Mouse (Mus musculus) hindbrain, embryonic 11.5 days (tissue): ENCODE measurements around the gene Fhit. TPM values are rescaled to one million over a fixed set of nuclear protein-coding genes. Genes with fewer than 3 reads are reported as not detected.

Source experiments
- ATAC-seq: fragments of 200-750 bp; cut with Nextera tagmentation; 2 replicates; pipeline ENCODE4 v1.8.0; 2017; ENCODE audit warnings: mild to moderate bottlenecking, moderate TSS enrichment, moderate library complexity; ENCODE audit not compliant: low FRiP score
- DNase-seq: peaks from one replicate; pipeline ENCODE4 v3.0.0-alpha.2; 2015; ENCODE audit warnings: low spot score
- H3K27ac ChIP-seq: fragments of 300-500 bp; sonication (generic); 2 replicates; pipeline ENCODE4 v1.5.1; 2014; ENCODE audit warnings: mild to moderate bottlenecking, low read depth, low read length
- H3K27me3 ChIP-seq: fragments of 300-500 bp; sonication (generic); 2 replicates; pipeline ENCODE4 v1.6.1; 2014; ENCODE audit warnings: mild to moderate bottlenecking, low read length, moderate library complexity, mixed read lengths; ENCODE audit not compliant: control insufficient read depth, insufficient read depth
- H3K36me3 ChIP-seq: fragments of 300-500 bp; sonication (generic); 2 replicates; pipeline ENCODE4 v1.6.1; 2014; ENCODE audit warnings: mild to moderate bottlenecking, low read length, moderate library complexity, mixed read lengths; ENCODE audit not compliant: control insufficient read depth, insufficient read depth
- H3K4me1 ChIP-seq: fragments of 300-500 bp; sonication (generic); replicated peaks from 2 replicates; pipeline ENCODE4 v1.6.1; 2014; ENCODE audit warnings: low read length, mixed read lengths; ENCODE audit not compliant: control insufficient read depth, insufficient read depth
- H3K4me2 ChIP-seq: fragments of 300-500 bp; sonication (generic); replicated peaks from 2 replicates; pipeline ENCODE4 v1.6.1; 2014; ENCODE audit warnings: mild to moderate bottlenecking, low read depth, low read length
- H3K4me3 ChIP-seq: fragments of 300-500 bp; sonication (generic); 2 replicates; pipeline ENCODE4 v1.5.1; 2014; ENCODE audit warnings: low read depth, low read length
- H3K9ac ChIP-seq: fragments of 300-500 bp; sonication (generic); 2 replicates; pipeline ENCODE4 v1.6.1; 2014; ENCODE audit warnings: low read depth, low read length
- H3K9me3 ChIP-seq: fragments of 300-500 bp; sonication (generic); 2 replicates; pipeline ENCODE4 v1.6.1; 2016; ENCODE audit warnings: low read length; ENCODE audit not compliant: control insufficient read depth
- WGBS: fragments of 180-500 bp; shearing (Covaris S2); extraction: QIAGEN DNeasy Blood & Tissue Kit; methylation state at CpG from one replicate; pipeline ENCODE4 v1.1.7; 2014; 5-methylcytosine and 5-hydroxymethylcytosine counted together
- polyA plus RNA-seq: library from polyadenylated mRNA; unstranded; fragments of >200 nt; fragmentation: Nextera tagmentation; extraction: Ambion mirVana; gene quantifications from 2 replicates; pipeline ENCODE4 v1.2.1, GENCODE M21; 2014

Gene Fhit
- polyA plus RNA-seq, 1 experiment from 2014 or later = 5.0 TPM

DNA sequence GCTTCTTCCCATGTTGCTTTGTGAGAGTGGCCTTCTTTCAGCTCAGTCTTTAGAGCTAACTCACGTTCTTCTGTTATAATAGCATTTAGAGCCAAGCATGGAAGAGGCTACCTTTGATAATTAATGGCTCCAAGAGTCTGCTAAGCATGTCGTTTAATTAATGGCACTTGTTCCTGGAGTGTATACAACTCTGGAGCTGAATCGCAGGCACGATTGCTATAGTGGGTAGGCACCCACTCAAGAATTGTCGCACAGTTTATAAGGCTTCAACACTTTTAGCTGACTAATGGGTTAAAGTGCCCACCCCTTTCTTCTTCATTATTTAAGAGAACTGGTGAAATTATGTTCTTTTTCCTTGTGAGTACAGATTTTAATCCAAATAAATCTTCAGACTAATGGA, 1605.5 kb downstream of the Fhit start:
- no peaks in the 10 kb centered on the region for H3K27me3 ChIP-seq
- no peak overlapping the region for H3K4me2 ChIP-seq
- H3K9me3 ChIP-seq = no peaks in the 10 kb centered on the region
- DNase-seq (no peak), ATAC-seq (no peak)
- no peaks in the 10 kb centered on the region for H3K36me3 ChIP-seq
- no peaks in the 10 kb centered on the region for H3K4me1 ChIP-seq
- 83% methylated on average over 5 of the region's 5 CpGs for WGBS
- no peak overlapping the region for H3K27ac ChIP-seq
- no peak overlapping the region for H3K9ac ChIP-seq
- no peak overlapping the region for H3K4me3 ChIP-seq

DNA sequence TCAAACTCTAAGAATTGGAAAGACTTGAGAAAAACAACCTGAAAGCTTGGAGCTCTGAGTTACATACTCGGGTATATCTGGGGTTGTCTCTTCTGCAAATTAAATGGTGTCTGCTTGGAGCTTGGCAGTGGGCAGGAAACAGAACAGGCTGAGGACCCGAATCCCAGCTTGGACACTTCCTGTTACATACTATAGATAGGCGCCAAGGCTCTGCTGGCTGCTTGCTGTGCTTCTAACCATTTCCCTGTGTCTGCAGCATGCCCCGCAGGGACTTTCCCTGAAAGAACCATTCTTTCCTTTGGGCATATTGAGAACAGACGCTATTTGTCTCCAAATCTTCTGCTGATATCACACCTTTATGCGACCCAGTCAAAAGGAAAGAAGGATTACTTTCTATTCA, 1606.0 kb downstream of the Fhit start:
- no peak overlapping the region for H3K4me2 ChIP-seq
- ATAC-seq (no peak), DNase-seq (peak; percentile 8)
- no peaks in the 10 kb centered on the region for H3K36me3 ChIP-seq
- no peaks in the 10 kb centered on the region for H3K9me3 ChIP-seq
- WGBS = 64% methylated on average over 6 of the region's 6 CpGs
- no peak overlapping the region for H3K4me3 ChIP-seq
- H3K4me1 ChIP-seq = no peaks in the 10 kb centered on the region
- no peak overlapping the region for H3K9ac ChIP-seq
- no peaks in the 10 kb centered on the region for H3K27me3 ChIP-seq
- H3K27ac ChIP-seq = no peak overlapping the region

DNA sequence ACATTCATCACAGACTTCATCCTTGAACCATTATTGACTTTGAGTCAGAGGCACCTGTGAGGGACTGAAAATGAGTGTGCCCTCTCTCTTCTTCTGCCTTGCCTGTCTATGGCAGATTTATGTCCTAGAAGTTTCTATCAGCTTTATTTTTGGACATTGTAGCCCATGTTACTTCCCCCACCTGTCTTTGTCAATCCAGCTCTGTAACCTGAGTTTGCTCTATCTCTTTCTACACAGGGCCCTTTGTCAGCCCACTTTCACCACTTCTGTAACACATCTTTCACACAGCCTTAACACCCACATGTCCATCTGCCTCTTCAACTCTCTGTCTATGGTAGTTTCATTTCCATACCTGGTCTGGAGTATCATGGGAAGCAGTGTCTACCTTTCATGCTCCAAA, 1609.7 kb downstream of the Fhit start:
- ATAC-seq = no peak
- DNase-seq = no peak
- no peak overlapping the region for H3K27ac ChIP-seq

DNA sequence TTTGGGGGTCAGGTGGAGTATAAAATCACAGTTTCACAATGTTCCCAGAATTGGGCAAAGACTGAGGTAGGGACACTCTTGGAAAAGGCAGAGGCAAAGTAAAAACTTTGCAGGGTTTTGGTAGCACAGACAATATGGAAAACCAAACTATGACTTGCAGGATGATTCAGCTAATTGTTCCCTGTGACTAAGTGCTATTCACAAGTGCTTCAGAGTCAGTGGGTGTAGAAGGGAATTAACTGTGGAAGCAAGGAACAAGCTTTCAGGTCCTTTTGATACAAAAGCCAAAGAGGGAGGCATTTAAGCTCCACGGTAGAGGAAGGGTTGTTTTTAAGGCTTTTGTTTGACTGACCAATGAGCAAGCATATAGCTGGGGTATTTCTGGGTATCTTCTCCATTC, 1613.9 kb downstream of the Fhit start:
- Histone ChIP-seq H3K4me1 (no peaks in the 10 kb centered on the region), H3K27me3 (no peaks in the 10 kb centered on the region), H3K9ac (no peak overlapping the region), H3K27ac (no peak overlapping the region), H3K4me3 (no peak overlapping the region), H3K36me3 (no peaks in the 10 kb centered on the region), H3K9me3 (no peaks in the 10 kb centered on the region), H3K4me2 (no peak overlapping the region)
- DNase-seq = no peak
- ATAC-seq = no peak
- WGBS = 52% methylated on average over 1 of the region's 1 CpGs

More for the DNA sequence above, 1609.7 kb downstream of the Fhit start:
- Histone ChIP-seq H3K4me3 (no peak overlapping the region), H3K4me1 (no peaks in the 10 kb centered on the region), H3K4me2 (no peak overlapping the region), H3K36me3 (no peaks in the 10 kb centered on the region), H3K9ac (no peak overlapping the region), H3K9me3 (no peaks in the 10 kb centered on the region), H3K27me3 (no peaks in the 10 kb centered on the region)

DNA sequence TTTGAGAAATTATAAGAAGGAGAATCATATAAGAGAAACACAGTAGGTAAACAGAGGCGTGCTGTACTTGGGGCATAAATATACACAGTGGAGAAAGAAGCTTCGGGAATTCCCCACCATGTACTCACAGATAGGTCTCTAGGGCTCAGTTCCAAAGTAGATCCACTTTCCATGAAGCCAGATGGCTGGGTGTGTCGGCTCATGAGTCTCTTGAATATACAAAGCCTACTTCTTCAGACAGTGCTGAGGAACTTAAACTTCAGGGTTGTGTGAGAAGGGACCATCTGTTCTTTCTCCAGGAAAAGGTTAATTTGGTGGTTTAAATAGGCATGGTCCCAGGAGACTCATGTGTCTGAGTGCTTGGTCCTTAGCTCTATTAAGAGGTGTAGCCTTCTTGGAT, 1617.5 kb downstream of the Fhit start:
- Histone ChIP-seq H3K9me3 (no peaks in the 10 kb centered on the region), H3K4me3 (no peak overlapping the region), H3K9ac (no peak overlapping the region), H3K27ac (no peak overlapping the region), H3K4me2 (no peak overlapping the region), H3K4me1 (no peaks in the 10 kb centered on the region), H3K27me3 (no peaks in the 10 kb centered on the region), H3K36me3 (no peaks in the 10 kb centered on the region)
- DNase-seq (no peak), ATAC-seq (no peak)
- 80% methylated on average over 3 of the region's 3 CpGs for WGBS

DNA sequence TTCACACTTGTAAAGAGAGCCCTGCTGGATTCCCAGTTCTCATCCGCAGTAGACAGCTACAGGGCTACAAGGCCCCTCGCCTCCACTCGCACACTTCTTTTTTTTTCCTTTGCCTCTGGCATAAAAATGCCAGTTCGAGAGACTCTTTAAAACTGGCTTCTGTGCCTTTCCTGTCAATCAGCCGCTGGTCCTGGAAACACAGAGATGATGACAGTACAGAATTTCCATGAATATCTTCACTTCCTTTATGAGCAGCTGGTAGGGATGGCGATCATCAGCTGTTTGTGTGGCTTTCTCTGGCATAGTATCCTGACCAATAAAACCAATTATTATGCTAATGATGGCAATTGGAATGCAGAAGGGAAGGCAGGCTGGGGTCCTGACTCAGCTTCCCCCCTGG, 1626.3 kb downstream of the Fhit start:
- Histone ChIP-seq H3K36me3 (no peaks in the 10 kb centered on the region), H3K27me3 (no peaks in the 10 kb centered on the region), H3K4me2 (no peak overlapping the region), H3K9ac (no peak overlapping the region), H3K9me3 (no peaks in the 10 kb centered on the region), H3K4me1 (no peaks in the 10 kb centered on the region), H3K4me3 (no peak overlapping the region), H3K27ac (no peak overlapping the region)
- 74% methylated on average over 6 of the region's 6 CpGs for WGBS
- ATAC-seq (no peak), DNase-seq (no peak)

DNA sequence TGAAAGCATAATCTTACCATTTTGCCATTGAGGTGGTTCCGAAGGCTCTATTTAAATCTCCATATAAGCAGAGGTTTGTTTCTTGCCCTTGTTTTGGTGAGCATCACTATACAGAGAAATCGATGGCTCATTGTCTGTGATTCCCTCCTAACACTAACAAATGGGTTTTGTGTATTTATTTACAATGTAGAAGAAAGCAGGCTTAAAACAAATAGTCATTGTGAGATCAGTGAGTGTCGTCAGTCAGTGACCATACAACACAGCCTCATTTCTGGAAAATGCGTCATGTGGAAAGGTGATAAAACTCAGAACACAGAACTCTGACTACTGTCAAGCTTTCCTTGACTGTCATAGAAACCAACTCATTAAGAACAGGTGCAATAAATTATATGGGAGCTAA, 1632.6 kb downstream of the Fhit start:
- H3K4me3 ChIP-seq = no peak overlapping the region
- no peak overlapping the region for H3K27ac ChIP-seq
- no peaks in the 10 kb centered on the region for H3K9me3 ChIP-seq
- no peak overlapping the region for H3K9ac ChIP-seq
- H3K36me3 ChIP-seq = no peaks in the 10 kb centered on the region
- DNase-seq = no peak
- H3K4me2 ChIP-seq = no peak overlapping the region
- WGBS = 85% methylated on average over 4 of the region's 4 CpGs
- ATAC-seq = no peak
- no peaks in the 10 kb centered on the region for H3K4me1 ChIP-seq
- no peaks in the 10 kb centered on the region for H3K27me3 ChIP-seq

DNA sequence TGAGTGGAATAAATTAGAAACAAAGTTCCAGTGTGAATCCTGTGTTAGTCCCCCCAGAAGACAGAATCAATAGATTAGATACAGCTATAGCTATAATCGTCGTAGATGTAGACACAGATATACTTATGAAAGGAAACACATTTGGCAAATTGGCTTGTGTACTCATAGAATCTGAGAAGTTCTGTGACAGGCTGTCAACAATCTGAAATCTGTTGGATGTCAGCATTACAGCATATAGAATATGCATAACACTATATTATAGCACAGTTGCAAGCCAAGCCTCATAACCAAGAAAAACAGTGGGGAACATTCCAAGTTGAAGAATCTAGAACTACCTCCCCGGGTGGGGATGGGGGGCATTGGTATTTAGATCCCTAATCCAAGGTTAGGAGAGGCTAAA, 1635.7 kb downstream of the Fhit start:
- Histone ChIP-seq H3K27ac (no peak overlapping the region), H3K9me3 (no peaks in the 10 kb centered on the region), H3K4me2 (no peak overlapping the region), H3K36me3 (no peaks in the 10 kb centered on the region), H3K4me1 (no peaks in the 10 kb centered on the region), H3K4me3 (no peak overlapping the region), H3K9ac (no peak overlapping the region), H3K27me3 (no peaks in the 10 kb centered on the region)
- no peak for ATAC-seq
- 90% methylated on average over 3 of the region's 3 CpGs for WGBS
- no peak for DNase-seq

DNA sequence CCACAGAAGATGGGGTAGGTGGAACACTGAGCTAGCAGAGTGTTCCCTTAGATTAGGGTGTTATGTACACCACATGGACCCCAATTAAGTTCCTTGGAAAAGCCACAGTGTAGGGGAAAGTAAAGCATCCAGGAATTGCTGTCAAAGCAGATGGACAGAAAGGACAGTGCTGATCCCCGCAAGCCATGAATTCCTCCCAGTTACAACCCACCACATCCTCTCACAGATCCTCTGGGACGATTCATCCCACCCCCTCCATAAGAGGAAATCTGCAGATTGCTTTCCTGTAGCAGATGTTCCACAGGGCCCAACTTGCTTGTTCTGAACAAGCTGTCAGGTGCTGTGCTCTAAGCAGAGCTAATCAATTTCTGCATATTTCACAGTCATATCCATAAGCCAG, 1644.2 kb downstream of the Fhit start:
- no peak overlapping the region for H3K9ac ChIP-seq
- no peak overlapping the region for H3K27ac ChIP-seq
- WGBS = 91% methylated on average over 2 of the region's 2 CpGs
- no peak overlapping the region for H3K4me3 ChIP-seq
- H3K27me3 ChIP-seq = no peaks in the 10 kb centered on the region
- no peak overlapping the region for H3K4me2 ChIP-seq
- ATAC-seq = no peak
- H3K4me1 ChIP-seq = no peaks in the 10 kb centered on the region
- DNase-seq = no peak
- no peaks in the 10 kb centered on the region for H3K9me3 ChIP-seq
- no peaks in the 10 kb centered on the region for H3K36me3 ChIP-seq
